Mouse (Mus musculus) limb, embryonic 10.5 days (tissue): ENCODE data around the gene Gm10382. TPM values are rescaled to one million over a fixed set of nuclear protein-coding genes. Genes with fewer than 3 reads are reported as not detected.
"Not testable (repeated sequence)": the region's sequence is repeated elsewhere in the genome, so short reads cannot be mapped to it uniquely, and the experiment has no call there.

ENCODE experiments used
- DNase-seq: peaks from one replicate; pipeline ENCODE4 v3.0.0-alpha.2; 2017; ENCODE audit warnings: low spot score
- H3K27ac ChIP-seq: fragments of 300-500 bp; sonication (generic); 2 replicates; pipeline ENCODE4 v1.5.1; 2016; ENCODE audit warnings: mild to moderate bottlenecking
- H3K27me3 ChIP-seq: fragments of 300-500 bp; sonication (generic); 2 replicates; pipeline ENCODE4 v1.6.1; 2016; ENCODE audit warnings: low read depth, mild to moderate bottlenecking; ENCODE audit not compliant: poor library complexity, severe bottlenecking
- H3K36me3 ChIP-seq: fragments of 300-500 bp; sonication (generic); 2 replicates; pipeline ENCODE4 v1.6.1; 2016; ENCODE audit warnings: mild to moderate bottlenecking, moderate library complexity
- H3K4me1 ChIP-seq: fragments of 300-500 bp; sonication (generic); 2 replicates; pipeline ENCODE4 v1.6.1; 2016
- H3K4me3 ChIP-seq: fragments of 300-500 bp; sonication (generic); 2 replicates; pipeline ENCODE4 v1.5.1; 2016; ENCODE audit warnings: mild to moderate bottlenecking, moderate library complexity
- H3K9me3 ChIP-seq: fragments of 300-500 bp; sonication (generic); replicated peaks from 2 replicates; pipeline ENCODE4 v1.6.1; 2016; ENCODE audit warnings: mild to moderate bottlenecking
- WGBS: fragments of 180-500 bp; shearing (Covaris S2); methylation state at CpG from one replicate; pipeline ENCODE4 v1.1.7; 2016; 5-methylcytosine and 5-hydroxymethylcytosine counted together
- polyA plus RNA-seq: library from polyadenylated mRNA; unstranded; fragments of >200 nt; fragmentation: Nextera tagmentation; extraction: Ambion mirVana; gene quantifications from 2 replicates; pipeline ENCODE4 v1.2.1, GENCODE M21; 2016

Gene Gm10382
- polyA plus RNA-seq, 1 experiment from 2014 or later, result 0.54 TPM

GRCm38 (mm10) chr5:125405546-125406248 is 16.6 kb downstream of the Gm10382 start:
- H3K9me3 ChIP-seq, result no peaks in the 10 kb centered on the region
- no peaks in the 10 kb centered on the region for H3K36me3 ChIP-seq
- H3K4me3 ChIP-seq, result peak overlapping the region; percentile 74
- peak overlapping the region; percentile 86 for H3K27ac ChIP-seq
- DNase-seq, result peak; percentile 93
- H3K4me1 ChIP-seq, result peaks cover 42% of the 10 kb centered on the region
- H3K27me3 ChIP-seq, result peaks cover 12% of the 10 kb centered on the region
- 1% methylated on average over 31 of the region's 31 CpGs for WGBS

- 4% methylated on average over 20 of the region's 20 CpGs for WGBS
- Histone ChIP-seq H3K4me3 (peak overlapping the region; percentile 74), H3K27me3 (peaks cover 12% of the 10 kb centered on the region), H3K27ac (peak overlapping the region; percentile 82), H3K4me1 (peaks cover 42% of the 10 kb centered on the region), H3K9me3 (no peaks in the 10 kb centered on the region), H3K36me3 (no peaks in the 10 kb centered on the region)
- DNase-seq, result peak; percentile 78
These were observed 17.3 kb downstream of the Gm10382 start for GRCm38 (mm10) chr5:125406322-125407016.

- peak overlapping the region; percentile 82 for H3K27ac ChIP-seq
- H3K36me3 ChIP-seq, result no peaks in the 10 kb centered on the region
- peaks cover 8% of the 10 kb centered on the region for H3K27me3 ChIP-seq
- 56% methylated on average over 13 of the region's 13 CpGs for WGBS
- peaks cover 42% of the 10 kb centered on the region for H3K4me1 ChIP-seq
- H3K9me3 ChIP-seq, result no peaks in the 10 kb centered on the region
- H3K4me3 ChIP-seq, result peak overlapping the region; percentile 74
- DNase-seq, result no peak
These were observed 18.1 kb downstream of the Gm10382 start for GRCm38 (mm10) chr5:125407020-125407830.

- WGBS, result 65% methylated on average over 14 of the region's 14 CpGs
- H3K36me3 ChIP-seq, result peaks cover 6% of the 10 kb centered on the region
- H3K27ac ChIP-seq, result no peak overlapping the region
- H3K4me1 ChIP-seq, result peaks cover 35% of the 10 kb centered on the region
- no peaks in the 10 kb centered on the region for H3K9me3 ChIP-seq
- DNase-seq, result no peak
- H3K4me3 ChIP-seq, result peak overlapping the region; percentile 46
- peaks cover 2% of the 10 kb centered on the region for H3K27me3 ChIP-seq
These were observed 18.9 kb downstream of the Gm10382 start for GRCm38 (mm10) chr5:125407910-125408575.

GRCm38 (mm10) chr5:125408842-125409241 is 19.7 kb downstream of the Gm10382 start:
- Histone ChIP-seq H3K27me3 (no peaks in the 10 kb centered on the region), H3K36me3 (peaks cover 14% of the 10 kb centered on the region), H3K4me3 (peak overlapping the region; percentile 46), H3K9me3 (no peaks in the 10 kb centered on the region), H3K4me1 (peaks cover 33% of the 10 kb centered on the region), H3K27ac (no peak overlapping the region)
- DNase-seq, result peak; percentile 88
- WGBS, result under 1% methylated on average over 13 of the region's 13 CpGs

- Histone ChIP-seq H3K27me3 (no peaks in the 10 kb centered on the region), H3K4me1 (peaks cover 32% of the 10 kb centered on the region), H3K4me3 (peak overlapping the region; percentile 46), H3K36me3 (peaks cover 21% of the 10 kb centered on the region), H3K9me3 (no peaks in the 10 kb centered on the region), H3K27ac (peak overlapping the region; percentile 31; the same call in 1 of the 2 replicates)
- 7% methylated on average over 20 of the region's 20 CpGs for WGBS
- peak; percentile 73 for DNase-seq
These were observed 20.4 kb downstream of the Gm10382 start for GRCm38 (mm10) chr5:125409348-125410090.

GRCm38 (mm10) chr5:125411972-125412530 is 22.9 kb downstream of the Gm10382 start:
- no peak overlapping the region for H3K4me3 ChIP-seq
- 62% methylated on average over 5 of the region's 5 CpGs for WGBS
- peak; percentile 70 for DNase-seq

GRCm38 (mm10) chr5:125412536-125412935 is 23.4 kb downstream of the Gm10382 start:
- not testable (repeated sequence) for H3K27ac ChIP-seq, H3K27me3 ChIP-seq, DNase-seq, H3K4me3 ChIP-seq, H3K9me3 ChIP-seq
- 93% methylated on average over 8 of the region's 8 CpGs for WGBS
- peaks cover 51% of the 10 kb centered on the region for H3K36me3 ChIP-seq
- H3K4me1 ChIP-seq, result peaks cover 21% of the 10 kb centered on the region

More at GRCm38 (mm10) chr5:125411972-125412530, 22.9 kb downstream of the Gm10382 start:
- peaks cover 46% of the 10 kb centered on the region for H3K36me3 ChIP-seq
- no peaks in the 10 kb centered on the region for H3K9me3 ChIP-seq
- H3K27ac ChIP-seq, result no peak overlapping the region
- H3K4me1 ChIP-seq, result peaks cover 25% of the 10 kb centered on the region
- no peaks in the 10 kb centered on the region for H3K27me3 ChIP-seq

GRCm38 (mm10) chr5:125413763-125414162 is 24.6 kb downstream of the Gm10382 start:
- Histone ChIP-seq H3K9me3 (no peaks in the 10 kb centered on the region), H3K4me3 (no peak overlapping the region), H3K27ac (no peak overlapping the region), H3K4me1 (peaks cover 11% of the 10 kb centered on the region), H3K27me3 (no peaks in the 10 kb centered on the region), H3K36me3 (peaks cover 63% of the 10 kb centered on the region)
- no peak for DNase-seq
- 89% methylated on average over 4 of the region's 4 CpGs for WGBS

GRCm38 (mm10) chr5:125416183-125416582 is 27.1 kb downstream of the Gm10382 start:
- H3K4me3 ChIP-seq, result no peak overlapping the region
- H3K27me3 ChIP-seq, result no peaks in the 10 kb centered on the region
- peaks cover 88% of the 10 kb centered on the region for H3K36me3 ChIP-seq
- WGBS, result 91% methylated on average over 8 of the region's 8 CpGs
- no peaks in the 10 kb centered on the region for H3K9me3 ChIP-seq
- no peak overlapping the region for H3K27ac ChIP-seq
- DNase-seq, result no peak
- no peaks in the 10 kb centered on the region for H3K4me1 ChIP-seq

GRCm38 (mm10) chr5:125418636-125419035 is 29.5 kb downstream of the Gm10382 start:
- H3K4me3 ChIP-seq, result no peak overlapping the region
- H3K27ac ChIP-seq, result no peak overlapping the region
- DNase-seq, result no peak
- H3K9me3 ChIP-seq, result no peaks in the 10 kb centered on the region
- peaks cover 100% of the 10 kb centered on the region for H3K36me3 ChIP-seq
- no peaks in the 10 kb centered on the region for H3K4me1 ChIP-seq
- H3K27me3 ChIP-seq, result no peaks in the 10 kb centered on the region
- 94% methylated on average over 12 of the region's 12 CpGs for WGBS
